Mouse (Mus musculus) brain, adult 2 months (tissue): ENCODE data around the gene Eapp.
"Not testable (repeated sequence)": the region's sequence is repeated elsewhere in the genome, so short reads cannot be mapped to it uniquely, and the experiment has no call there.

ENCODE experiments used
- DNase-seq: peaks from one replicate; pipeline ENCODE4 v3.0.0; 2011; ENCODE audit warnings: low read depth, low spot score

Eapp gene

DNA sequence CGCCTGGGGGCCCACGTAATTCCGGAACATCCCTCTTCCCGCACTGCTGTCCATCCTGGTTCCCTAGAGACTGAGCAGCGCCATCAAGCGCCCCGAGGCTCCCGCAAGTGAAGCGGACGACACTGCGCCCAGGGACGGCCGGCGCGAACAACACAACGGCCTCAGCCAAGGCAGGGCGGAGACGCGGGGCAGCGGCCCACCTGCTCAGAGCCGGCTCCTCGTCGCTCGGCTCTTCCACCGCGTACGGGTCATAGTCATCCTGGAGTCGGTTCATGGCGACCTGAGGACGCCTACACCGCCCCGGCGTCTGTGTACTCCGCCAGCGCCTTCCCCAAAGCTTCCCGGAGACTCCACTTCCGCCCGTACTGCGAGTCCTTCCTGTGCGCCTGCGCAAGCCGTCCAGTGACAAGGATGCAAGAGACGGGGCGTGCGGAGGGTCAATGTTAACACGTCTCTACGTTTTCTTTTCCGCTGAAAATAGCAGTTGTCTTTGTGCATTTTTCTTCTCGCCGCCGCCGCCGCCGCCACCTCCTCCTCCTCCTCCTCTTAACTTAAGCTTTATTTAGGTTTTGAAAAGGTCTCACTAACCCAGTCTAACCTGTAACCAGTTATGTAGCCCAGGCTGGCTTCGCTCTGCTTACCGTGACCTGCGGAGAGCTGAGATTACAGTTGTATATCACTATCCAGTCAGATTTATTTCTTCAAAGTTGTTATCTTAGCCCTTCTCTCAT lies at the start of gene Eapp:
Eapp (minus strand) TSS at position 387 of the 731 bp plus-strand sequence.
- DNase-seq = peak; percentile 99

GRCm38 (mm10) chr12:54738661-54739243 lies 43.1 kb upstream of the Eapp start:
- DNase-seq = not testable (repeated sequence)

DNA sequence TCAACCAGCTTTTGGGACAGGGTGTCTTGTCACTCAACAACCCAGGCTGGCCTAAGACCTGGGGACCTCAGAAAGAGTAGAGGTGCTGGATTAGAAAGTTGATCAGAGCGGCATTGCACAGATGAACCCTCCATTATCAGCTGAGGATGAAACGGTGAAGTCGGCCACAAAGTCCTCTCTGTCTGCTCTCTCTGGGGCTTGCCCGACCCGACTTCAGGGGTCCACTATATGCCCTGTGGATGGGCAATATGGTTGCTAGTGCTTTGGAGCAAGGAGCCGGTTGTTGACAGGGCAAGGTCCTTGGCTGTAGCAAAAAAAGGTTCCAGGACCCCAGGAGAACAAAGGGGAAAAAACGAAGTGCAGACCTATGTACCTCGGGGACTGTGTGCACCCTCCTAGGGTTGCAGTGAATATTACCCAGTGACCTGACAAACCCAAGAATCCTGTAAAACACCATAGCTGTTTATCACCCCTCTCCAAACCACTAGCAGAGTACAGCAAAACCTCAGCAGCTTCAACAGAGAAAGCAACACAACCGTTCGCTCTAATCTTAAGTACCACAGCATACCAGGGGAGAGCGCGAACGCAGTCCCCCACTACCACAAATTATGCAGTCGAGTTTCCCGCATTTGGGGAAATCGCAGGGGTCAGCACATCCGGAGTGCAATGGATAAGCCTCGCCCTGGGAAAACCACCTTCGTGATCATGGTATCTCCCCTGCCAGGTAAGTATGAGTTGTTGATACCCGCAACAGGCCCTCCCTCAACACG lies 42.4 kb upstream of the Eapp start:
- not testable (repeated sequence) for DNase-seq

DNA sequence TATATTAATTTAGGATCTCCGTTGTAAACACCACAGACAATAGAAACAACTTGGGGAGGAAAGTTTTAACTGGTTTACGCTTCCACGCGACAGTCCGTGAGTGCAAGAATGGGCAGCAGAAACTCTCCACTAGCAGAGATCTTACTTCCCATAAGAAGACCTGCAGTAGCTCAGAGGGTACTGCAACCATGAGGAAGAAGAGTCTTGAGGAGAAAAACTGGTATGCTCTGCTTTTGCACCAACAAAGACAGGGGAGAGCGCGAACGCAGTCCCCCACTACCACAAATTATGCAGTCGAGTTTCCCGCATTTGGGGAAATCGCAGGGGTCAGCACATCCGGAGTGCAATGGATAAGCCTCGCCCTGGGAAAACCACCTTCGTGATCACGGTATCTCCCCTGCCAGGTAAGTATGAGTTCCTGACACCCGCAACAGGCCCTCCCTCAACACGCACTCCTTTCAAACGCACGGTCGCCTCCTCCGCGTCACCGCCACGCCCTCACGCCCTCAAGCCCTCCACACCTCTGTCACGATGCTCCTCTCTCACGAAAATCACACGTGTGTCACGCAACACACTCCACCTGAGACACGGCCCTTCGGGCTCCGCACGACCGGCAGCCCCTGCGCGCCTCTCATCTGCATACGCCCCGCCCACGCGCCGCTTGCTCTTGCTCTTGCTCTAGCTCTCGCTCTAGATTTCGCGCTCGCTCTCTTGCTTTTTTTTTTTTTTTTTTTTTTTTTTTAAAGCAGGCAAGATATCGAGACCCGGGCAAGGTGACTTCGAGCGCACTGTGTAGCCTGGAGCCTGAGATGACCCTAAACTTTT lies 38.8 kb upstream of the Eapp start:
- not testable (repeated sequence) for DNase-seq

GRCm38 (mm10) chr12:54729140-54730059 lies 33.7 kb upstream of the Eapp start:
- DNase-seq = not testable (repeated sequence)

GRCm38 (mm10) chr12:54718871-54719786 lies 23.4 kb upstream of the Eapp start:
- DNase-seq = not testable (repeated sequence)

DNA sequence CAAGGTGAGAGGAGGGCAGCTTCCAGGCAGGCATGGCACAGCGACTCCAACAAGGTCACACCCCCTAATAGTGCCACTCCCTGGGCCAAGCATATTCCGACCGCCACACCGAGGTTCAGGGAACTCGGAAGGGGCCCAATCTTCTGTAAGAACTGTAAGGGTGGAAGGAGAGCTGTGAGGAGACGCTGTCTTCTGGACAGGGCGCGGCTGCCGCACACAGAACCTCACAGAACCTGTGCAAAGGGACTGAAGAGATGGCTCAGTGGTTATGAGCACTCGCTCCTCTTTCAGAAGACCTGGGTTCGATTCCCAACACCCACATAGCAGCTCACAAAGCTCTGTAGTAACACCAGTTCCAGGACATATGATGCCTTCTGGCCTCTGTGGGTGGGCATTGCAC lies 21.8 kb upstream of the Eapp start:
- not testable (repeated sequence) for DNase-seq

DNA sequence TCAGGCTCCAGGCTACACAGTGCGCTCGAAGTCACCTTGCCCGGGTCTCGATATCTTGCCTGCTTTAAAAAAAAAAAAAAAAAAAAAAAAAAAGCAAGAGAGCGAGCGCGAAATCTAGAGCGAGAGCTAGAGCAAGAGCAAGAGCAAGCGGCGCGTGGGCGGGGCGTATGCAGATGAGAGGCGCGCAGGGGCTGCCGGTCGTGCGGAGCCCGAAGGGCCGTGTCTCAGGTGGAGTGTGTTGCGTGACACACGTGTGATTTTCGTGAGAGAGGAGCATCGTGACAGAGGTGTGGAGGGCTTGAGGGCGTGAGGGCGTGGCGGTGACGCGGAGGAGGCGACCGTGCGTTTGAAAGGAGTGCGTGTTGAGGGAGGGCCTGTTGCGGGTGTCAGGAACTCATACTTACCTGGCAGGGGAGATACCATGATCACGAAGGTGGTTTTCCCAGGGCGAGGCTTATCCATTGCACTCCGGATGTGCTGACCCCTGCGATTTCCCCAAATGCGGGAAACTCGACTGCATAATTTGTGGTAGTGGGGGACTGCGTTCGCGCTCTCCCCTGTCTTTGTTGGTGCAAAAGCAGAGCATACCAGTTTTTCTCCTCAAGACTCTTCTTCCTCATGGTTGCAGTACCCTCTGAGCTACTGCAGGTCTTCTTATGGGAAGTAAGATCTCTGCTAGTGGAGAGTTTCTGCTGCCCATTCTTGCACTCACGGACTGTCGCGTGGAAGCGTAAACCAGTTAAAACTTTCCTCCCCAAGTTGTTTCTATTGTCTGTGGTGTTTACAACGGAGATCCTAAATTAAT lies 18.3 kb upstream of the Eapp start:
- DNase-seq = not testable (repeated sequence)

DNA sequence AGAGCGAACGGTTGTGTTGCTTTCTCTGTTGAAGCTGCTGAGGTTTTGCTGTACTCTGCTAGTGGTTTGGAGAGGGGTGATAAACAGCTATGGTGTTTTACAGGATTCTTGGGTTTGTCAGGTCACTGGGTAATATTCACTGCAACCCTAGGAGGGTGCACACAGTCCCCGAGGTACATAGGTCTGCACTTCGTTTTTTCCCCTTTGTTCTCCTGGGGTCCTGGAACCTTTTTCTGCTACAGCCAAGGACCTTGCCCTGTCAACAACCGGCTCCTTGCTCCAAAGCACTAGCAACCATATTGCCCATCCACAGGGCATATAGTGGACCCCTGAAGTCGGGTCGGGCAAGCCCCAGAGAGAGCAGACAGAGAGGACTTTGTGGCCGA lies 14.8 kb upstream of the Eapp start:
- not testable (repeated sequence) for DNase-seq

DNA sequence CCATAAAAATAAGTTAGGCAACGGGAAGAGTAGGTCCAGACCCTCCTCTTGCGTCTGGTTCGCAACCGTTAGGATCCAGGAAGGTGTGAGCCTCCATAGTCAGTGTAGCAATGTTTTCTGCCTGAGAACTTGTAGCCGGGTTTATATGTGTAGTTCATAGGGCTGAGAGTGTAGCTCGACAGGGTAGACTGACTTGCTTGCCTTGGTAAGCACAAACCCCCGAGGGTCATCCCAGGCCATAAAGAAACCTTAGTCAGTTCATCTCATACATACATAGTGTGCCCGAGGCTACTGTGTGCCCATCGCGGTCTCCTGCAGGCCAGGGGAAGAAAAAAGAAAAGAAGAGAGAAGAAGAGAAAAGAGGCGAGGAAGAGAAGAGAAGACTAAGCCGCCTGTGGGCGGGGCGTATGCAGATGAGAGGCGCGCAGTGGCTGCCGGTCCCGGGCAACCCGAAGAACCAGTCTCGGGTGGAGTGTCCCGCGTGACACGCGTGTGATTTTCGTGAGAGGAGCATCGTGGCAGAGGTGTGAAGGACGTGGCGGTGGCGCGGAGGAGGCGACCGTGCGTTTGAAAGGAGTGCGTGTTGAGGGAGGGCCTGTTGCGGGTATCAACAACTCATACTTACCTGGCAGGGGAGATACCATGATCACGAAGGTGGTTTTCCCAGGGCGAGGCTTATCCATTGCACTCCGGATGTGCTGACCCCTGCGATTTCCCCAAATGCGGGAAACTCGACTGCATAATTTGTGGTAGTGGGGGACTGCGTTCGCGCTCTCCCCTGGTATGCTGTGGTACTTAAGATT lies 14.2 kb upstream of the Eapp start:
- not testable (repeated sequence) for DNase-seq

GRCm38 (mm10) chr12:54699394-54699793 lies 3.7 kb upstream of the Eapp start:
- no peak for DNase-seq

- no peak for DNase-seq
Measured at GRCm38 (mm10) chr12:54697791-54698250, 2.1 kb upstream of the Eapp start.

GRCm38 (mm10) chr12:54697003-54697597 lies 1.4 kb upstream of the Eapp start:
- no peak for DNase-seq

- DNase-seq = peak; percentile 97
Measured at GRCm38 (mm10) chr12:54696242-54697002, 725 bp upstream of the Eapp start.

- no peak for DNase-seq
Measured at GRCm38 (mm10) chr12:54694847-54695510, 718 bp downstream of the Eapp start.

DNA sequence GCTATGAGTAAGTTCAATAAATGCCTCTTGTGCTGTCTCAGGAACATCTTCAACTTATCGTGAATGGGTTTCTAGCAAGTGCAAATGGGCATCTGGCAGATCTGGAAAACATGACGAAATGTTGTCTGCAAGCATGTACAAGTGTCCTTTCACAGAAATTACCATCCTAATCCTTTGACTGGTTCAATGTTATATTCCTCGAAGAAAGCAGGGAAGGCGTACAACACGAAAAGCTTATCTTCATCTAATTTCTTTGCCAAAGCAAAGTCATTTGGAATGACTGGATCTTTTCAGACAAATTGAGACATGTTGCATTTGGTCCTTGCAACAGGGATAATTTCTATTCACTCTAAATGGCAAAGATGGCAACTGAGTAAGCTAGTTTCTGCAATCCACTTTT lies 6.6 kb downstream of the Eapp start:
- DNase-seq = no peak
